ENCODE assay signal across 8 mouse cellular contexts in the genomic region with DNA sequence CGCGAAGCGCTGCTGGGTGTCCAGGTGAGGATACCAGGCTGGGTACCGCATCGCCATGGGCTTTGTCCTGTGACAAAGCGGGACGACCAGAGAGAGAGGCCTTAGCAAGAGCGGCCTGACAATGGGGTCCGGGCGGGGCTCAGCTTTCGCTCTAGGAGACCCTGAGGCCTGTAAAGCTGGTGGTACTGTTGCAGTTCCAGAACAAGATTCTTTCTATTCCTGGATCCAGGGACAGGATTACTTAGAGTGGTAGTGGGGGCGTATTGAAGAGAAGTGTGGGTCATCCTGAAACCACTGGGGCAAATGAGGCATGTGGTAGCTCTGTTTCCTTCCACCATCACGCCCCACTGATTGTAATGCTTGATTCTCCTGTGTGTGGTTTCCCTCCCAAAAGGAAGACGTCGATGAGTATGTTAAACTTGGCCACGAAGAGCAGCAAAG. TPM values are rescaled to one million over a fixed set of nuclear protein-coding genes. Genes with fewer than 3 reads are reported as not detected.
DNase-seq lines count a peak whose midpoint lies in the region; ATAC-seq and TF ChIP-seq lines count a peak whose summit lies in the region.

No protein-coding gene starts in this region.

- H3K36me3 ChIP-seq in hindbrain, embryonic 15.5 days = peaks cover 8% of the 10 kb centered on the region
- H3K36me3 ChIP-seq in midbrain, embryonic 13.5 days = peaks cover 20% of the 10 kb centered on the region

- intact Hi-C loops in left cerebral cortex, adult 2 months (cut with DNase I) = loop anchor here (5.0 kb wide), 2 partner anchors 75 to 105 kb away; a partner anchor contains a TSS

- peak overlapping the region; percentile 66 for H3K4me2 ChIP-seq in hindbrain, embryonic 15.5 days
- peak overlapping the region; percentile 68 for H3K4me2 ChIP-seq in midbrain, embryonic 13.5 days (replicated peaks)

- H3K27ac ChIP-seq in left cerebral cortex, adult 2 months = peak overlapping the region; percentile 97
- H3K27ac ChIP-seq in hindbrain, embryonic 15.5 days (replicated peaks) = peak overlapping the region; percentile 95
- peak overlapping the region; percentile 96 for H3K27ac ChIP-seq in midbrain, embryonic 13.5 days

- peak overlapping the region; percentile 76 for H3K4me3 ChIP-seq in left cerebral cortex, adult 2 months
- H3K4me3 ChIP-seq in hindbrain, embryonic 15.5 days = peak overlapping the region; percentile 86
- H3K4me3 ChIP-seq in midbrain, embryonic 13.5 days (replicated peaks) = peak overlapping the region; percentile 77

- DNase-seq in left cerebral cortex, adult 2 months (ENCODE audit: extremely low spot score in 1 of 2, low spot score in 2 of 2) = no peak
- DNase-seq in left cerebral cortex, adult 9 months (ENCODE audit: low spot score in 2 of 2) = no peak
- DNase-seq in c-Kit-positive CD71-positive TER-119-negative erythroid progenitor cells, embryonic 14.5 days (ENCODE audit: low read depth) = peak; percentile 20
- no peak for DNase-seq in ovary, postnatal 10 days (ENCODE audit: low spot score)
- no peak for DNase-seq in thymus, postnatal 25 days
- no peak for DNase-seq in right cerebral cortex, adult 2 months (ENCODE audit: low spot score in 2 of 2)

- peaks cover 21% of the 10 kb centered on the region for H3K4me1 ChIP-seq in hindbrain, embryonic 15.5 days (replicated peaks)
- H3K4me1 ChIP-seq in midbrain, embryonic 13.5 days (replicated peaks) = peaks cover 23% of the 10 kb centered on the region

- ATAC-seq in hindbrain, embryonic 15.5 days (ENCODE audit: low FRiP score, low read depth) = no peak; the same call in 1 of the 2 replicates
- no peak for ATAC-seq in midbrain, embryonic 13.5 days

- no peaks in the 10 kb centered on the region for H3K9me3 ChIP-seq in hindbrain, embryonic 15.5 days
- no peaks in the 10 kb centered on the region for H3K9me3 ChIP-seq in midbrain, embryonic 13.5 days

- TF ChIP-seq CTCF in left cerebral cortex, adult 2 months (IDR thresholded peaks at IDR 0.05) = no peak

- no peaks in the 10 kb centered on the region for H3K27me3 ChIP-seq in hindbrain, embryonic 15.5 days
- no peaks in the 10 kb centered on the region for H3K27me3 ChIP-seq in midbrain, embryonic 13.5 days

- H3K9ac ChIP-seq in hindbrain, embryonic 15.5 days = peak overlapping the region; percentile 95
- H3K9ac ChIP-seq in midbrain, embryonic 13.5 days (replicated peaks) = peak overlapping the region; percentile 93

- under 1% methylated on average over 16 of the region's 16 CpGs for WGBS in hindbrain, embryonic 15.5 days
- WGBS in midbrain, embryonic 13.5 days = 0% methylated on average over 16 of the region's 16 CpGs

RNA-seq across cellular contexts. Expression of a gene that starts 0.6 kb away (rescaled TPM):
- 100 to 1,000 TPM in 1 of 2 experiments, 10 to 100 TPM in 1; 98.6 to 101 TPM for total RNA-seq in left cerebral cortex, adult 2 months (2021)
- polyA plus RNA-seq in hindbrain, embryonic 15.5 days (2015; fragmentation: Nextera tagmentation; extraction: Ambion mirVana) = 263 and 276 TPM in 2 replicates
- 342 and 356 TPM in 2 replicates for polyA plus RNA-seq in midbrain, embryonic 13.5 days (2015; fragmentation: Nextera tagmentation; extraction: Ambion mirVana)

RNA-seq across cellular contexts. Expression of a gene that starts 31.9 kb away (rescaled TPM):
- not detected for total RNA-seq in left cerebral cortex, adult 2 months (2021)
- not detected in 2 replicates for polyA plus RNA-seq in hindbrain, embryonic 15.5 days (2015; fragmentation: Nextera tagmentation; extraction: Ambion mirVana)
- not detected in 2 replicates for polyA plus RNA-seq in midbrain, embryonic 13.5 days (2015; fragmentation: Nextera tagmentation; extraction: Ambion mirVana)

RNA-seq across cellular contexts. Expression of a gene that starts 47.6 kb away (rescaled TPM):
- total RNA-seq in left cerebral cortex, adult 2 months (2021) = 1 to 10 TPM; 2.3 to 4.6 TPM
- 0.87 and 1.2 TPM in 2 replicates for polyA plus RNA-seq in hindbrain, embryonic 15.5 days (2015; fragmentation: Nextera tagmentation; extraction: Ambion mirVana)
- 0.31 and 0.96 TPM in 2 replicates for polyA plus RNA-seq in midbrain, embryonic 13.5 days (2015; fragmentation: Nextera tagmentation; extraction: Ambion mirVana)
